Mouse (Mus musculus) frontal cortex, adult 2 months (tissue): ENCODE results near the gene Gadd45b. TPM values are rescaled to one million over a fixed set of nuclear protein-coding genes. Genes with fewer than 3 reads are reported as not detected.

Experiments
- DNase-seq, 2 experiments: peaks; one replicate each; pipeline ENCODE4 v3.0.0; 2022; ENCODE audit warnings: low spot score in 1 of 2; ENCODE audit errors: extremely low spot score in 1 of 2
- polyA plus RNA-seq: library from polyadenylated mRNA; depleted of rRNA; stranded (reverse); fragments of >200 nt; gene quantifications from 2 replicates; pipeline ENCODE4 v1.2.3, GENCODE M21; 2012

The Gadd45b gene
- polyA plus RNA-seq, 1 experiment = 20.7 TPM

GRCm38 (mm10) chr10:80954415-80954814 lies 24.5 kb downstream of the Gadd45b start:
- no peak for DNase-seq

DNA sequence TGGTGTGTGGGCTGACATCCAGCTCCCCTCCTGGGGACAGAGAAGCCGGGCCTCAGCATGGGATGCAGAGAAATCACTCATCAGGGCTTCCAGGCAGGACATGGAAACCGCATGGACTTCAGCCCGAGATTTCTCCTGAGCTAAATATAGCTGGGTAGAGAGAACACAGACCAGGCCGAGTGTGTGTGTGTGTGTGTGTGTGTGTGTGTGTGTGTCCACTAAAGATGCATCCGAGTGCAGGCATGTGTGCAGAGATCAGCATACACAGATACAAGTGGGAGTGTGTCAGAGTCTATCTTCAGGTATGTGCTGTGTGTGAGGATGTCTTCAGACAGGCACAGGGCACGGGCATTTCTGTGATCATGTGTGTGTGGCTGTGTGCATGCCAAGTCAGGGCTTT lies 25.0 kb downstream of the Gadd45b start:
- DNase-seq = no peak

- peak in 1 of 2 experiments; percentile 67 for DNase-seq
These were observed 25.7 kb downstream of the Gadd45b start for GRCm38 (mm10) chr10:80955536-80955935.

DNA sequence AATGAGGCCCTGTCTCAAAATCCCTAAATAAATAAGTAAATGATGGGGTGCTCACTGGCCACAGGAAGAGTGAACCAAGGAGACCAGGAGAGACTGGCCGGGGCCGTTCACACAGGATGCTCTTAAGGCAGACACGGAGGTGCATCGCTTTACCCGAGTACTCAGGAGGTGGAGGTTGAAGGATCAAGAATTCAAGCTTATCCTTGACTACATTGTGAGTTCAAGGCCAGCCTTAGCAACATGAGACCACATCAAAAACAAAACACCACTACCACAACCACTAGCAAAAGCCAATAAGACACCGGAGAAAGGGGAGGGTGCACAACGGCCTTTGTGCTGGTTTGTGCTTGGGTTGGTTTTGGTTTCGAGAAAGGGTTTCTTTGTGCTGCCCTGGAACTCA lies 26.5 kb downstream of the Gadd45b start:
- no peak for DNase-seq

- no peak for DNase-seq
These were observed 27.0 kb downstream of the Gadd45b start for GRCm38 (mm10) chr10:80956901-80957300.

GRCm38 (mm10) chr10:80957791-80958190 lies 27.9 kb downstream of the Gadd45b start:
- no peak for DNase-seq

DNA sequence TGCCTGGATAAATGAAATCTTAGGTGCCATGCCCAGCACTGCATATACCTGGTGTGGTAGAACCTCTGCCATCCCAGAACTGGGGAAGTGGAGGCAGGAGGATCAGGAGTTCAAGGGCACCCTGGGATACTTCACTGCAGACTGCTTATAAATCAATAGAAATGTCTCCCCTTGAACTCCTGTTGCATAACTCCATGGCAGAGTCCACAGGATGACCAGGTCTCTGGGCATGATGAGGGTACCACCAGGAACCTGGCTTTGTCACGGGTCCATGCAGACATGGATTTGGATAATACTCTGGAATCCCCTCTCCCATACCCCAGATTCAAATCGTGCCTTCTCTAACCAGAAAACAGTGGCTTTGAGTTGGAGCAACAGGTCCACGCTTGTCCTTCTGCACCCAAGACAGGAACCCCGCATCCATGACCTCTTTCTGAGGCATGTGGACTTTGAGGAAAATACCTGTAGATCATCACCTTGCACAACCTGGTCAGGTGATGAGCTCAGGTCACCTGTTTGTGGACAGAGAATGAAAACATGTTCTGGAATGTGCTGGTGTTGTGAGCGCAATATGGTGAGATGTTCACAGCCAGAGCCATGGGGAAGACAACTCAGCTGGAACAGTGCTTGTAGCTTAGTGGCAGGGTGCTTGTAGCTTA lies 29.2 kb downstream of the Gadd45b start:
- no peak for DNase-seq

GRCm38 (mm10) chr10:80960551-80961508 lies 31.0 kb downstream of the Gadd45b start:
- no peak for DNase-seq

GRCm38 (mm10) chr10:80962051-80962472 lies 32.2 kb downstream of the Gadd45b start:
- DNase-seq = no peak

GRCm38 (mm10) chr10:80962585-80962984 lies 32.7 kb downstream of the Gadd45b start:
- DNase-seq = no peak

DNA sequence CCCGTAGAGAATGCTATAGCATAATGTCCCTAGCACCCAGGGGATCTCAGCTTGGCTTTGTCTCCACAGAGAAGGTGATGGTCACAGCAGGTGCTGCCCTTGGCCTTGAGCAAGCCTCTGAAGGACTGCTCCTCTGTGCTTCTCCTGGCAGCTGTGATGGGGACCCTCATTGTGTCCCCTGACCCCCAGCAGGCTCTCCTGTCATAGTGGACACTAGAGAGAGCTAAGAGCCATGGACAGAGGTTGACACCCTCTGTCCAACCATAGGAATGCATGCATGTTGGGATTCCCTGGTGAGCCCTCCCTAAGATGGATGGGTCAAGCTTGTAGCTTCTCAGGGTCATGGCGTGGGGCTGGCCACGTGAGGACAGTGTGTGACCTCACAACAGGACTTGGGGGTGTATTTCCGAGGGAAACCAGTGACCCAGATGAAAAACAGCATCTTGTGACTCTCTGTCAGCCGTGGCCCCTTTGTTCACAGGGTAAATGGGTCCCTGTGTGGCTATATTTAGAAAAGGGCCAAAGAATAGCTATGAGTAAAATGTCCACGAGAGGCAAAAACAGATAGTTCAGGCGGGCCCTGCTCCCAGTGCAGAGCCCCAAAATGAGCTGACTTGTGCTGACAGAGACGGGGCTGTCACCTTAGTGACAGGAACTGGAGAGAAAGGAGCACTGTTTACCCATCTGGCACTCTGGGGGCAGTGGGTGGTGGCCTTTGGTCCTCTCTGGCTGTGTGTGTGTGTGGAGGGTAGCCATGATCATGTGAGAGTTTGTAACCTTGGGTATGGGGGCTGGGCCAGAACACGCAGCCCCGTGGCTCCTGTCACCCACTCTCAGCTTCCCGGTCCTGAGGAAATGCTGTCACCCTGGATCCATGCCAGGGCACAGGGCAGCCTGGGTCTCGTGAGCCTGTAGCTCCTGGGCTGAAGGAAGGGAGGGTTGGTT lies 33.4 kb downstream of the Gadd45b start:
- DNase-seq = no peak

GRCm38 (mm10) chr10:80966296-80966695 lies 36.4 kb downstream of the Gadd45b start:
- no peak for DNase-seq

DNA sequence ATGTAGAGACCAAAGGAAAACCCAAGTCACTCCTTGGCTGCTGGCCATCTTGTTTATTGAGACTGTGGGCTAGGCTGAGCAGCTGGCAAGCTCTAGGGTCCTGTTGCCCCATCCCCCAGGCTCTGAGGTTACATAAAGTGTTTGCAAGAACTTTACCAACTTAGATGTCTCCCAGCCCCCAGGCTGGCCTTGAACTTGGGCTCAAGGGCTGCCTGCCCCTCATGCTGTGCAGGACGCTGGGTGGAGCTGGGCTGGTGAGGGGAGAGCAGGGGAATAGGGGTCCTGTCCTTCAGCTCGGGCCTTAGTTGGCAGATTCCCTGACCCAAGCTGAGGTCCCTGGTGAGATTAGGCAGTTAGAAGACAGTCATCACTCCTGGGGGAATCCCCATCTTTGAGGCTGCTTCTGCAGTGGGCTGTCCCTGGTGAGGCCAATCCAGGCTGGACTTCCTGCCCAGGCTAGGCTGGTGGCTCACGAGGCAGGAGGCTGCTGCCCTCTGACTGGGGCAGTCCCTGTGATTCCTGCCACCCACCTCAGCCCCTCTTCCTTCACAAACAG lies 37.3 kb downstream of the Gadd45b start:
- DNase-seq = no peak

DNA sequence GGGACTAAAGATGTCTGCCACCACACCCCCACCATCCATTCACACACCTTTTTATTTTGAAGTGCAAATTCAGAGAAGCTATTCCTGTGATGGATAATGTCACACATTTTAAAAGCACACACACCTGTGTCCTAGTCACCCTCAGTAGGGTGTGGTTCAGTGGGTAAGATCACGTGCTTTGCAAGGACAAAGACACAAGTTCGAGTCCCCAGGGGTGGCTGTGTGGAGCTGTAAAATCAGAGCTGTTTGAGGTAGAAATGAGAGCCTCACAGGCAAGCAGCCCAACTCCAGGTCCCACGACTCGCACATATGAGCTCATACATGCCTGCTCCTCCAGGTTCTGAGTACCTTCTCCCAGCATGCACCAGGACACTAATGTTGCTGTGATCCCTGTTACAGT lies 38.2 kb downstream of the Gadd45b start:
- DNase-seq = no peak

GRCm38 (mm10) chr10:80969298-80969697 lies 39.4 kb downstream of the Gadd45b start:
- DNase-seq = no peak

- DNase-seq = no peak
These were observed 40.3 kb downstream of the Gadd45b start for GRCm38 (mm10) chr10:80970159-80970558.

GRCm38 (mm10) chr10:80971533-80971932 lies 41.7 kb downstream of the Gadd45b start:
- DNase-seq = no peak

DNA sequence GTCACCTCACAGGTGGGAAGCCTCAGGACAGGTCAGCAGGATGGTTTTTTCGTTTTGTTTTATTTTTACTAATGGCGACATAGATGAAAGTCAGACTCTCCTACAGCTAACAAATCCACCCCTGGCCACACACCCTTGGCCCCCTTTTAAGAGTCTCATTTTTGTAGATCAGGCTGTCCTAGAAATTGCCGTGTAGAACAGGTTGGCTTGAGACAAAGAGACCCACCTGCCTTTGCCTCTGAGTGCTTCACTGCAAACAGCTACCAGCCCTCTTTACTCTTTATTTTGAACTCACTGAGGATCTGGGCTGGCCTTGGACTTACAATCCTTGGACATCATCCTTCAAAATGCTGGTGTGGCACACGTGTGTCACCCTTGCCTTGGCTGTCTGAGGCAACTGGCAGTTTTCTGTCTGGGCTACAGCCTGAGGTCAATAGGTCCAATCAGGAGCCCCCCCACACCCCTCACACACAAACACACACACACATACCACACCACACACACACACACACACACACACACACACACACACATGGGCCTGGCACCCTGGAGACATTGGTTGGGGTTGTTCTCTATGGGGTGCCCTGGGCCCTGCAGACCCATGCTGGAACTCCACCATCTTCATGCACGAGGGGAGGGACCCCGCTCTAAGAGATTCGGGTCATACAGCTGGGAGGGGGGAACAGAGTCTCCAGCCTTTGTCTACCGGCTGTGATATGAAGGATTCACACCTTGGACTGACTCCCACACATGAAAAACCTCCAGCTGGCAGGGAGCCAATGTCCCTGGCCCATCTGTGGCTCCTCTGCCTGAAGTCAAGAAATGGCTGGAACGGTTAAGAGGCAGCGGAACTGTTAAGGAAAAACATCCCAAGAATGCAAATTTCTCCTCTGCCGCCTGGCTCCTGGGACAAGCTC lies 42.5 kb downstream of the Gadd45b start:
- peak in 1 of 2 experiments; percentile 52 for DNase-seq

DNA sequence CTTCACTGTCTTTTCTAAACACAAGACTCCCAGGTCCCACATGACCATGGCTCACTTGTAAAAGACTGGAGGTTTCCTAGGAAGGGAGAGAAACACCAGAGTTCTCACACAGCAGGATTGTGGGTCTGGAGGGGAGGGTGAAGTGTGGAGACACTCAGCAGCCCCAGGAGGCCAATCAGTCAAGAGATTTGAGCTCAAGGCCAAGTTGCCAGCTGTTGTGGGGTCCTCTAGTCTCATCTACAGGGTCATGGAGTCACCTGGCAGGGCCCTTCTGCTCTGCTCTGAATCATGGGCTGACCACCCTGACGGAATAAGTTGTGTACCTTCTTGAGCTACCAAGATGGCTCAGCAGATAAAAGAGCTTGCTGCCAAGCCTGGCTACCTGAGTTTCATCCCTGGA lies 43.8 kb downstream of the Gadd45b start:
- DNase-seq = no peak
